Mouse (Mus musculus) lung, adult 18-20 months (tissue): ENCODE measurements at regions not wholly inside any gene's neighbourhood (a gene's known extent, or its start where the extent isn't known, plus 50 kb on each side); places are given as distances from the start of the nearest gene placed in this dataset.

Experiments
- DNase-seq, 2 experiments: peaks; one replicate each; pipeline ENCODE4 v3.0.0; 2022; ENCODE audit warnings: mixed read lengths in 2 of 2

- no peak for DNase-seq
These were observed 284.5 kb downstream of the Olfr1505 start for GRCm38 (mm10) chr19:14197864-14198263.

- no peak for DNase-seq
These were observed 307.2 kb downstream of the Olfr1505 start for GRCm38 (mm10) chr19:14220507-14220909.

DNA sequence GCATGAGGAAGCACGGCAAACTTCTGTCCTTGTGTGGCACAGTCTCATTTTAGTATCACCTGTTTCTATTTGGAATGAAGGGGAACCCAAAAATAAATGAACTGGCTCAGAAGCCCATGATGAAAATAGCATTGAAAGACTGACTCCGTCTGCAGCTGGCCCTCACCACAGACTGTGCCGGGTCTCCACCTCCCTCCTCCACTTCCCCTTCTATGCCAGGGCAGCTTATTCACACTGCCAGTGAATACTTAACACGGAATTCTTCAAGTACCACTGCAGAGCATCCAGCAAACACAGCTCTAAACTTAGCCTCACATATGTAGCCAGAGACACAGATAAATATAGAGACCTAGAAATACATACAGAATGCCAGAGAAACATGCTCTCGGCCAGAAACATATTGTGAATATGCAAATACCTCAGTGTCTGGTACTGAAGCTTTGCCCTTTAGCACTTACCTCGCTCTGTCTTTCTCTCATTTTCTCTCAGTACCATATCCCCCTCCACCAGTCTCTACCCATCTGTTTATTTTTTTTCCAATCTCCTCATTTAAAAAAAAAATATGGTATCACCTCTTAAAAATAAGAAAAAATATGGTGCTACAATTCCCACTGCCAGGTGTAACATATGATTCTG lies 311.8 kb downstream of the Olfr1505 start:
- no peak for DNase-seq

GRCm38 (mm10) chr19:14225787-14226186 lies 312.5 kb downstream of the Olfr1505 start:
- no peak for DNase-seq

- peak in 1 of 2 experiments; percentile 7 for DNase-seq
These were observed 313.2 kb downstream of the Olfr1505 start for GRCm38 (mm10) chr19:14226521-14226920.

DNA sequence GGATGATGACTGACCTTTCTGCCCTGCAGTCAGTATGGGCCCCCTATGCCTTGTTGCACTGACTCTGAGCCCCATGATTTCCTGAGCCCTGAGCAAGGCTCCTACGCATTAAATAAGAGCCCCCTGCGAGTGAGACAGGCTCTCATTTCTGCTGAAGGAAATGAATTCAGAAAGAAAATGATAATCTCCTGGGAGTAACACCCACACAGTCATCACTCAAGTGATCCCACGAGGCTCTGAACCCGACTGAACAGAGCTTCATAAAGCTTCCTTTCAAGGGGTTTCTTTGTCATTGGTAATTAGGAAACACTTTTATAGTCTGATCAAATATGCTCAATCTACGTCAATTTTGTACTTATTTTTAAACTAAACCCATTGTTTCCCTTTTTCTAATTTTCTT lies 330.2 kb downstream of the Olfr1505 start:
- no peak for DNase-seq

DNA sequence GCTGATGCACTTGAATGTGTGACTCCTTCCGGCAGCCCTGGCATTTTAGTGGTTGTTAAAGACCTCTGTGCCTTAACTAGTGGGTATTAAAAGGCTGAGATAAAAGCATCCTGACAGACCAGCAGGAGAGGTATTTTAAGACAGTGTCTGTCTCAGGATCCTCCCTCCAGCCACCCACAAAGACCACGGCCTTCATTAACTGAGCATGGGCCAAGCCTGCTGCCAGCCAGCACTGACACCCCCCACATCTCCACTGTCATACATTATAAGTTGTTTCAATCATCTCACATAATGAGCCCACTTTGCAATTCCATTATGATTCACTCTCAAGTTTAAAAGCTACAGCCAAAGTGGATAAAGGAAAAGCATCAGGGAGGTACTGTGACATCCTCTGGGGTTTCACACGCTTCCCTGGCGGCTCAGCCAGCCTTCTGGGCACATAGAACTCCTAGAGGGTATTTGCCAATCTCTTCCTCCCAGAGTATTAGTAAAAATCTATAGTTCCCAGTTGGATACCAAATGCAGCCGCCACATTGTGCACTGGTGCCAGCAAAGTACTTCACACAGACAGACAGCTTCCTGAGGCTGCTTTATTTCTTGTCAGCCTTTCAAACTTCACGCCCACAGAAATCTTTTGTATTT lies 333.8 kb downstream of the Olfr1505 start:
- no peak for DNase-seq

DNA sequence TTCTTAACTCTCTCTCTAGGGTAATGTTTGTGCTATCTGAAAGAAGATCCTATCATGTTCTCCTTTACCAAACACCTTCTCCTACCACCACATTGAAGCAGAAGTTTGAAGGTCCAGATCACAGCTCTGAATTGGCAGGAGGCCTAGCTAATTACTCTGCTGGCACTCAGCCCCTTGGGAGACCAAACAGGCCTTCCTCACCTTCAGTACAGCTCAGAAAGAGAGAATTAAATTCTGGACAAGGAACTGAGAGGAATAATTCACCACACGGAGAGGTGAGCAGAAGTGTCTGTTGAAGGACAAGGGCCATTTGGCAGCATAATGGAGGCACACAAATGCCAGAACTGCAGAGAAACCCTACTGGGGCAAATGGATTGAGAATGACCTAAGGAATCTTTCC lies 334.6 kb downstream of the Olfr1505 start:
- DNase-seq: no peak

DNA sequence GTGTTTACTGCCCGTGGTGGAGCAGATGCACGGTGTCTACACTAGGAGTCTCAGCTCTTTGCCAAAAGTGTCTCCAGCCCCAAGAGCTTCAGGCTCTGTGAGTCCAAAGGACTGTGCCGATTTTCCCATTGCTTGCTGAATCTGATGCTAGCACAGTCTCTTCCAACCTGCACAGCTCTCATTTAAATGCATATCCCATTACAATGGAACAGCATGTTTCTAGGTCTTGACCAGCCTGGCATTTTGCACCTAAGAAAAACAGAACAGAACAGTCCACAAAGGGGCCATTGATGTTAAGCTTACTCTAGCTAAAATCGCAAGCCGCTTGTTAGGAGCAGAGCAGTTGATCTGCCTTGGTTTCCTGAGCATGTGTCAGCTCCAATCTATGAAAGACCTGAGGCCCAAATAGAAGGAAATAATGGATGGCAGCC lies 339.2 kb downstream of the Tle4 start:
- DNase-seq: no peak

DNA sequence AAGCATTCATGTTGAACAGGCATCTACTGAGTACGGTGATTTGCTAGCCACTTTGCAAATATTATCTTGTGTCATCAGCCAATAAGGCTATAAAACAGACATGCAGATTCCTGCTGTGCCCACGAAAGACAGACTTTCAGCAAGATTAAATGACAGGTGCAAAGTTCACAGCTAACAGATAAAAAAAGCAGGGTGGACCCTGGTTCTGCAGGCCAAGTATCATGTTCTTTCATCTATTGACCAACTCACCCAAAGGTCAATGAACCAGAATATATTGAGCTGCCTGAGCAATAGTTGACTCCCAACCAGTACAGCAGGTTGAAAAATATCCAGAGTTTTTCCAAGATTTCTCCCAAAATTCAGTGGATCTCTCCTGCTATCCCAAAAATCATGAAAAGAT lies 338.6 kb downstream of the Tle4 start:
- DNase-seq: no peak

DNA sequence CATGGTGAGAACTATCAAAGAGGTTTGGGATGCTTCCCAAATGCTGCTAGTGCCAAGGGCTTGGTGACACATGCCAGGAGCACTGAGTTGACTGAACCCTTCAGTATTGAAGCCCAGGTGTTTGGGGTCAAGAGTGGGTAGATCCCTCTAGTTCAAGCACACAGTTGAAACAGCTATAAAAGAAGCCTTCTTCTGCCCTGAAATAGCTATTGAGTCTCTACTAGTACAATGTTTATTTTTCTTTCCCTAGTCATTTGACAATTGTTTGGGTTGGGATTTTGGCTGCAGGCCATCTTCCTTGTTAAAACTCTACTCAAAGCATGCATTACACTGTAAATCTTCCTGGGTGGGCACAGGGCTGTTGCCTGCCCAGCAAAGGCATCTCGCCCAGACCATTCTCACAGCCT lies 308.5 kb downstream of the Tle4 start:
- no peak for DNase-seq

DNA sequence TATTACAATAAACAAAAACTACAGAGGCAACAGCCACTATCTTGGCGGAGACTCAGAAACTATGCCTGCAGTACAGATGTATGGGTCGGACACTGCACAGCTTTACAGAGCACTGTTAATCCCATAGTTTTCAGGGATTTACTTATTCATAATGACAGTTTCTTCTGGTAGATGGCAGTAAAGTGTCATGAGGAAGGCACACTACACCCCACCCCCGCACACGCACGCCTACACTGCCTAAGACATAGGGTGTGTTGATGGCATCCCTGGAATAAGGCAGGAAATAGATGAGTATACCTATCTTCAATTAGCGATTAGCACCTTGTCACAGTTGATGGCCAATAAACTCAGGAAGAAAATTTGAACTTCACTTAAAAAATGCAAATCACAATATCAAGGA lies 306.9 kb downstream of the Tle4 start:
- no peak for DNase-seq

- no peak for DNase-seq
These were observed 304.7 kb downstream of the Tle4 start for GRCm38 (mm10) chr19:14293172-14293571.

- no peak for DNase-seq
These were observed 296.5 kb downstream of the Tle4 start for GRCm38 (mm10) chr19:14301176-14301943.

DNA sequence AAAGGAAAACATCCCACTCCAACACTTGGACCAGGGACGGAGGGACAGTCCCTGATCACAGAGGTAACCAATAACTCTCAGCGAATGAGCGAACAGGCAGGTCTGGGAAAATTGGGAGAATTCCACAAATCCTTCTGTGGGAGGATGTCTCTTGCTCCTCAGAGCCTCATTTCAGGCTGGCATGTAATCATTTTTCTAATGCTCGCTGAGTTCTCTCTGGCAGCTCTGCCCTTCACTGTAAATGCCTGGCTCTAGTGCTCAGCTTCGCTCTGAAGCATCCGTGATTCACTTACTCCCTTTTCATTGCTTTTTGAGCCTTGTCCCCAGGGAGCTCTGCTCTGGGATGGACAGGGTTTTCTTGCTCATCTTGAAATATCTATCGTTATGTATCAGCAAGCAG lies 283.6 kb downstream of the Tle4 start:
- no peak for DNase-seq

GRCm38 (mm10) chr19:14319677-14320191 lies 278.1 kb downstream of the Tle4 start:
- DNase-seq: no peak

DNA sequence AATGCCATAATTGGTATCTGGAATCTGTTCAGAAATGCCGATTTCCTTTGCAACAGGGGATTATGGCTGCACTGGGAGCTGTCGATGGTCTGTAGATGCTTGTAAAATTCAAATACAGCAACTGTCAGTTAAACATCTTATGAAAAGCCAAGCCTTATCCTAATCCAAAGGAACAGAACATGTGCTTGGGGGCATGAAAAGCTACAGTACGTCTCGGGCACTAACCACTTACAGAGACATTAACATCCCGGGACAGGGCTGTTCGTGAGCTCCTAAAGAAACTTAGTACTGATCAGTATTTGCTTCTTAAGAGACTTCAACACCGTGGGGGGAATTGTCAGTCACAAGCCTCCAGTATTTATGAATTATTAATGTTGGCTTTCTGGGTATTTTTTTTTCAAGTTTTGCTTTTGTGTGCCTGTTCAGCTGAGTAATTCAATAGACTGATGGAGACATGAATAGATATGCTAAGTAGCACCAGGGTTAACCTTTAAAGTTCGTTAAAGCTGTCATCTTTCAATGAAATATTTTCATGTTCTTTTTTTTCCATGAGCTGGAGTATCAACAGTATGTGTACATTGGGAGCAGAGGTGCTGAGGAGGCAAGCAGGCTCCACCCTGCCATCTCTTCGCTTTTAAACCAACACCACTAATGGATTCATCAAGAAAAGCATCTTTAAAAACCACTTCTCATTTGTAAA lies 272.3 kb downstream of the Tle4 start:
- no peak for DNase-seq

- no peak for DNase-seq
These were observed 264.5 kb downstream of the Tle4 start for GRCm38 (mm10) chr19:14333041-14334012.

DNA sequence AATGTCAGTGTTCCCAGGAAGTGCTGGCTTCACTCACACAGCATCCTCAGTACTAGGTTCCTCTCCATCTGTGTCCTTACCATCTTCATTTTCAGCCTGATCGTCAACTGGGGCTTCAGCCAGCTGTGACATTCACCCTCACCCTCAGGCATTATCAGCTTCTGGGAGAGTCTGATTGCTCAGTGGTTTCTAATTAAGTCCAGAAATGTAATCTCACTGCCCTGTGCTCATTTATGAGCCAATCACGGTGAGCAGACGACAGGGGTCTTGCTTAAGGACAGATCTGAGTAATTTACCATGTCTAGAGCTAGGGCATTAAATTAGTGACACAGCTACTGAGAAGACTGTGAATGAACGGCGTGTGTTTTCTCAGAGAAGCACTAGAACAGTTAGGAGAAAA lies 260.8 kb downstream of the Tle4 start:
- DNase-seq: no peak

DNA sequence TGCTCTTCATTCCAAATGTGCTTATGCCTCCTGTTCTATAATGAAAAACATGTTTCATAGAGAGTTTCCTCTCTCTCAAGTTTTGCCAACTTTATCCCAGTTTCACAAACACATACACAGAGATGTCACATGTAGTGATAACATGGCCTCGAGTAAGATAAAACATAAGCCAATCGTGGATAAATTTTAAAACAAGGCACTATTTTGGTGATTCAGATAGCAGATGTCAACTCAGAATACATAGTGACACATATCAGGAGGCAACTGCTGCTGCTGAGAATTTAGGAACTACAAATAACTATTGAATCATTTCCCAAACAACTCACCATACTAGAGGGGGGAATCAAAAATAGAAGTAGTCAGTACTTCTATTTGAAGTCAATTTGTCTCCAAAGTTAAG lies 257.1 kb downstream of the Tle4 start:
- DNase-seq: no peak

- DNase-seq: no peak
These were observed 254.0 kb downstream of the Tle4 start for GRCm38 (mm10) chr19:14343890-14344289.

DNA sequence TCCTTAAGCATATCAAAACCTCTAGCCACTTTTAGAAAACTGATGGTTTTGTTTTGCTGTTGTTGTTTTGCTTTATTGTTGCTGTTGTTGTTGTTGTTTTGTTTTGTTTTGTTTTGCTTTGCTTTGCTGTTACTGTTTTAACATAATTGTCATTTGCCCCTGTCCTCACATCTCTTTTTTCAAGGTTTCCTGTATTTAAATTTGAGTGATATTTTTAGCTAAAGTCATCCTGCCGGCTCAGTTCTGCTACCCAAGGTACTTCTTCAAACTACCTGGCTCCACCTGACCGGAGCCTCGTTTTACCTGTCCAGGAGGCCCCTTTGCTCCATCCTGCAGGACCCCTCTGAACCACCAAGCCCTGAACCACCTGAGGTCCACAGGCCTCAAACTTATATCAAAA lies 253.4 kb downstream of the Tle4 start:
- no peak for DNase-seq
